Mouse (Mus musculus): ENCODE measurements around the gene Slc25a35. TPM values are rescaled to one million over a fixed set of nuclear protein-coding genes. Genes with fewer than 3 reads are reported as not detected.
"Not testable (repeated sequence)": the region's sequence is repeated elsewhere in the genome, so short reads cannot be mapped to it uniquely, and the experiment has no call there.

Gene Slc25a35
- polyA plus RNA-seq, 1 experiment, result 27.6 TPM

- peaks cover 27% of the 10 kb centered on the region for H3K4me1 ChIP-seq (replicated peaks; ENCODE audit: control insufficient read depth, insufficient read depth, low read length)
- no peak for TF ChIP-seq CTCF (IDR thresholded peaks at IDR 0.05; ENCODE audit: borderline replicate concordance, control insufficient read depth, extremely low read depth, insufficient read depth, low read length, poor library complexity)
- TF ChIP-seq POLR2A (IDR thresholded peaks at IDR 0.05; ENCODE audit: control insufficient read depth, extremely low read depth, insufficient read depth, low read length, poor library complexity), result no peak
- 95% methylated on average over 11 of the region's 11 CpGs for WGBS
- no peak for DNase-seq
- H3K27me3 ChIP-seq (ENCODE audit: control insufficient read depth, insufficient read depth, low read length), result no peaks in the 10 kb centered on the region
- no peaks in the 10 kb centered on the region for H3K36me3 ChIP-seq (ENCODE audit: control insufficient read depth, insufficient read depth, low read length)
- H3K4me3 ChIP-seq (ENCODE audit: control insufficient read depth, insufficient read depth, low read length), result no peak overlapping the region
- no peak overlapping the region for H3K27ac ChIP-seq (ENCODE audit: control insufficient read depth, insufficient read depth, low read length)
Measured at GRCm38 (mm10) chr11:68968752-68969151, 821 bp downstream of the Slc25a35 start.

- Histone ChIP-seq H3K4me1 (replicated peaks; ENCODE audit: control insufficient read depth, insufficient read depth, low read length) (peaks cover 29% of the 10 kb centered on the region), H3K27me3 (ENCODE audit: control insufficient read depth, insufficient read depth, low read length) (no peaks in the 10 kb centered on the region), H3K4me3 (ENCODE audit: control insufficient read depth, insufficient read depth, low read length) (no peak overlapping the region), H3K27ac (ENCODE audit: control insufficient read depth, insufficient read depth, low read length) (no peak overlapping the region), H3K36me3 (ENCODE audit: control insufficient read depth, insufficient read depth, low read length) (no peaks in the 10 kb centered on the region)
- 95% methylated on average over 4 of the region's 4 CpGs for WGBS
- DNase-seq, result no peak
- TF ChIP-seq POLR2A (IDR thresholded peaks at IDR 0.05; ENCODE audit: control insufficient read depth, extremely low read depth, insufficient read depth, low read length, poor library complexity) (no peak), CTCF (IDR thresholded peaks at IDR 0.05; ENCODE audit: borderline replicate concordance, control insufficient read depth, extremely low read depth, insufficient read depth, low read length, poor library complexity) (no peak)
Measured at GRCm38 (mm10) chr11:68970232-68970631, 2.3 kb downstream of the Slc25a35 start.

DNA sequence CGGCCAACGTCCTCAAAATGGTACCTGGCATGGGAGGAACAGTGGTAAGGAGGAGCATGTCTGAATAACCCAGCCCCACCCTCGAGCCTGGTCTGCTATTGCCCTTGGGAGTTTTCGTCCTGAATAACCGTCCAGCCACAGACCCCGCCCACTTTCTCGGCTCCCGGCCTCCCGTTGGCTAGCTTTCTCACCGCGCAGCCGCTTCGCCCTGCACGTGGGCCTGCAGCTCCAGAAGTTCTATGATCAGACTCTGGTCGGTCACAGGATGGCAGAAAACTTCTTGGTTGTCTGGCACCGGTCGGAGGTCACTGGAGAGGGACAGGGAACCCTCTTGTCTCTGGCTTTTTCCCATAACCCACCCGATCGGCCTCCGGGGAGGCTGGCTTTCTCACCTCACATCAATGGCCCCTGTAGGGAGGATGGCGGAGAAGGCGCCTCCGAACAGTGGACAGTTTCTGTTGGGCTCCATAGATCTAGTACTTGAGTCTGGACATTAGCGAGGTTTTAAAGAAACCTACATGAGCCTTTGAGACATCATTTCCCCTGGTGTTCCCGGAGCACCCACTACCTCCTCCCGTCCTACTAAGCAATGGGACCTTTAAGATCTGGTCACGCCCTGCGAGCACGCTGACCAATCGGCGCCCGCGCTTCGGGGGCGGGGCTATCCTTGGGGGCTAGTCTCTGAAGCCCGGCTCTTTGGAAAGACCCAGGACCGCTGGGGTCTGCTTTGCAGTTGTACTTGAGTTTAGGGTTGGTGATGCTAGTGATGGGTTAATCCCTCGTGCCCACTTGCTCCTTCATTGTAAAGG lies 5.5 kb downstream of the Slc25a35 start:
- H3K4me3 ChIP-seq (ENCODE audit: control insufficient read depth, insufficient read depth, low read length), result peak overlapping the region; percentile 58
- DNase-seq, result peak; percentile 80
- H3K27ac ChIP-seq (ENCODE audit: control insufficient read depth, insufficient read depth, low read length); H3K27me3 ChIP-seq (ENCODE audit: control insufficient read depth, insufficient read depth, low read length); H3K36me3 ChIP-seq (ENCODE audit: control insufficient read depth, insufficient read depth, low read length): not testable (repeated sequence)
- 1% methylated on average over 38 of the region's 38 CpGs for WGBS
- peaks cover 19% of the 10 kb centered on the region for H3K4me1 ChIP-seq (replicated peaks; ENCODE audit: control insufficient read depth, insufficient read depth, low read length)

DNA sequence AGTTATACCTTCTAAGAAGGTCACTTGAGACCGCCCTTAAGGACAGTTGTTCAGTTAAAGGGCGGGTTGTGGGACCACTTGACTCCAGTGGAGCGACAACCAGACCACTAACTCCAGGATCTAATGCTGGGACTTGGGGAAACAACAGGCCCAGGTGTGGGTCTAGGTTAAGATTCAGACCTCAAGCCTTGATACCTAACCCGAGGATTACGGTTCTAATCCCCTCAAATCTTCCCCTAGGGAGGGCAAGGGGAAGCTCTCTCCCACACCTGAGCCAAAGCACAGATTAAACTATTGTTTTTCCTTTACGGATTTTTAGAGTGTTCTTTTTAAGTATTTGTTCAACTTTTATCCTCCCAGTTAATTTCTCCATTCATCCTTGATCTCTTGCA lies 6.1 kb downstream of the Slc25a35 start:
- peak overlapping the region; percentile 58 for H3K4me3 ChIP-seq (ENCODE audit: control insufficient read depth, insufficient read depth, low read length)
- H3K27me3 ChIP-seq (ENCODE audit: control insufficient read depth, insufficient read depth, low read length), result no peaks in the 10 kb centered on the region
- no peaks in the 10 kb centered on the region for H3K36me3 ChIP-seq (ENCODE audit: control insufficient read depth, insufficient read depth, low read length)
- TF ChIP-seq CTCF (IDR thresholded peaks at IDR 0.05; ENCODE audit: borderline replicate concordance, control insufficient read depth, extremely low read depth, insufficient read depth, low read length, poor library complexity), result no peak
- TF ChIP-seq POLR2A (IDR thresholded peaks at IDR 0.05; ENCODE audit: control insufficient read depth, extremely low read depth, insufficient read depth, low read length, poor library complexity), result no peak
- no peak overlapping the region for H3K27ac ChIP-seq (ENCODE audit: control insufficient read depth, insufficient read depth, low read length)
- DNase-seq, result no peak
- 63% methylated on average over 6 of the region's 6 CpGs for WGBS
- H3K4me1 ChIP-seq (replicated peaks; ENCODE audit: control insufficient read depth, insufficient read depth, low read length), result peaks cover 14% of the 10 kb centered on the region

DNA sequence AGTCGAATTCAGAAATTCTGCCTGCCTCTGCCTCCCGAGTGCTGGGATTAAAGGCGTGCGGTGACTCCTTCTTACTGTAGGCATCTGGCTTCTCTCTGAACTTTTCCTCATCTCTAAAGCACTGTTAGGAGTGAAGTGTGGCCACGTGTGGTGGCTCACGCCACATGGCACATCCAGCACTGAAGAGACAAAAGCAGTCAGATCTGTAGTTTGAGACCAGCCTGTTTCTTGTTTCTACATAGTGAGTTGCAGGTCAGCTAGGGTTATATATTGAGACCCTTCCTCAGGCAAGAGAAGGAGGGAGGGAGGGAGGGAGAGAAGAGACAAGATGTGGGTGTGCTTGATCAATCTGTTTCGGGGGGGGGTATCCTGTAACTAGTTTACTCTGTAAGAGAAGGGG lies 7.2 kb downstream of the Slc25a35 start, which contains the start of gene Rangrf:
Gene Rangrf, minus strand, starts transcription at position 101 of the 400 bp plus-strand sequence.
- no peak for TF ChIP-seq POLR2A (IDR thresholded peaks at IDR 0.05; ENCODE audit: control insufficient read depth, extremely low read depth, insufficient read depth, low read length, poor library complexity)
- TF ChIP-seq CTCF (IDR thresholded peaks at IDR 0.05; ENCODE audit: borderline replicate concordance, control insufficient read depth, extremely low read depth, insufficient read depth, low read length, poor library complexity), result no peak
- Histone ChIP-seq H3K4me3 (ENCODE audit: control insufficient read depth, insufficient read depth, low read length) (peak within 1 kb of the TSS; percentile 58; the same call in 1 of the 2 replicates), H3K36me3 (ENCODE audit: control insufficient read depth, insufficient read depth, low read length) (no peaks in the 10 kb centered on the region), H3K27ac (ENCODE audit: control insufficient read depth, insufficient read depth, low read length) (no peak within 1 kb of the TSS), H3K27me3 (ENCODE audit: control insufficient read depth, insufficient read depth, low read length) (no peaks in the 10 kb centered on the region), H3K4me1 (replicated peaks; ENCODE audit: control insufficient read depth, insufficient read depth, low read length) (peaks cover 16% of the 10 kb centered on the region)
- no peak for DNase-seq
- WGBS, result 91% methylated on average over 7 of the region's 7 CpGs

- Histone ChIP-seq H3K4me3 (ENCODE audit: control insufficient read depth, insufficient read depth, low read length) (no peak overlapping the region), H3K27ac (ENCODE audit: control insufficient read depth, insufficient read depth, low read length) (no peak overlapping the region), H3K27me3 (ENCODE audit: control insufficient read depth, insufficient read depth, low read length) (no peaks in the 10 kb centered on the region), H3K4me1 (replicated peaks; ENCODE audit: control insufficient read depth, insufficient read depth, low read length) (peaks cover 16% of the 10 kb centered on the region), H3K36me3 (ENCODE audit: control insufficient read depth, insufficient read depth, low read length) (no peaks in the 10 kb centered on the region)
- WGBS, result 96% methylated on average over 1 of the region's 1 CpGs
- no peak for DNase-seq
- TF ChIP-seq CTCF (IDR thresholded peaks at IDR 0.05; ENCODE audit: borderline replicate concordance, control insufficient read depth, extremely low read depth, insufficient read depth, low read length, poor library complexity) (no peak), POLR2A (IDR thresholded peaks at IDR 0.05; ENCODE audit: control insufficient read depth, extremely low read depth, insufficient read depth, low read length, poor library complexity) (no peak)
Measured at GRCm38 (mm10) chr11:68975601-68976000, 7.7 kb downstream of the Slc25a35 start.

DNA sequence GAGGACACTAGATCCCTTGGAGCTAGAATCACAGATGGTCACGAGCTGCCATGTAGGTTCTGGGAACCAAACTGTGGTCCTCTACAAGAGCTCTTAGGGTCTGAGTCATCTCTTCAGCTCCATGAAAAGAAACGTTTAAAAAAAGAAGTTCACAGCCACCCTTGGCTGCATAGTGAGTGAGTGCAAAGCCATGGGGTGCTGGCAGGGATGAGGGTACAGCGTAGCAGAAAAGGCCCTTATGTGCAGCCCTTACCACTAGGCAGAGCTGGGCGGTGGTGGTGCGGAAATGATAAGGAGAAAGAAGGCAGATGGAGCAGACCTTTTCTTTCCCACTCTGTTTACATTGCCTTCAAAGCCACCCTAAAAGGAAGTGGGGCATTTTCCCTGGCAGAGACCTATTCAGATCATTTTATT lies 11.4 kb downstream of the Slc25a35 start:
- WGBS, result 45% methylated on average over 5 of the region's 5 CpGs
- H3K36me3 ChIP-seq (ENCODE audit: control insufficient read depth, insufficient read depth, low read length), result no peaks in the 10 kb centered on the region
- no peak overlapping the region for H3K4me3 ChIP-seq (ENCODE audit: control insufficient read depth, insufficient read depth, low read length)
- peaks cover 2% of the 10 kb centered on the region for H3K4me1 ChIP-seq (replicated peaks; ENCODE audit: control insufficient read depth, insufficient read depth, low read length)
- no peak overlapping the region for H3K27ac ChIP-seq (ENCODE audit: control insufficient read depth, insufficient read depth, low read length)
- no peak for DNase-seq
- no peaks in the 10 kb centered on the region for H3K27me3 ChIP-seq (ENCODE audit: control insufficient read depth, insufficient read depth, low read length)
- no peak for TF ChIP-seq POLR2A (IDR thresholded peaks at IDR 0.05; ENCODE audit: control insufficient read depth, extremely low read depth, insufficient read depth, low read length, poor library complexity)
- TF ChIP-seq CTCF (IDR thresholded peaks at IDR 0.05; ENCODE audit: borderline replicate concordance, control insufficient read depth, extremely low read depth, insufficient read depth, low read length, poor library complexity), result no peak

Measured in thymus, adult 2 months (tissue).